Mouse (Mus musculus): Measurements from ENCODE around the gene Lyve1.

The Lyve1 gene

GRCm38 (mm10) chr7:110853611-110854010 is 9.4 kb downstream of the Lyve1 start:
- no peak for DNase-seq (ENCODE audit: low read depth, low spot score)

GRCm38 (mm10) chr7:110851541-110852203 is 11.4 kb downstream of the Lyve1 start:
- DNase-seq (ENCODE audit: low read depth, low spot score), result no peak

GRCm38 (mm10) chr7:110848371-110848770 is 14.7 kb downstream of the Lyve1 start:
- no peak for DNase-seq (ENCODE audit: low read depth, low spot score)

- no peak for DNase-seq (ENCODE audit: low read depth, low spot score)
Measured at GRCm38 (mm10) chr7:110847321-110847720, 15.7 kb downstream of the Lyve1 start.

GRCm38 (mm10) chr7:110843916-110844874 is 18.8 kb downstream of the Lyve1 start, which contains the start of gene Rnf141:
Gene Rnf141, minus strand, starts transcription at chr7:110844457.
- DNase-seq (ENCODE audit: low read depth, low spot score), result peak; percentile 89

- DNase-seq (ENCODE audit: low read depth, low spot score), result peak; percentile 46
Measured at GRCm38 (mm10) chr7:110840332-110840731, 22.7 kb downstream of the Lyve1 start.

- no peak for DNase-seq (ENCODE audit: low read depth, low spot score)
Measured at GRCm38 (mm10) chr7:110834522-110834921, 28.5 kb downstream of the Lyve1 start.

- no peak for DNase-seq (ENCODE audit: low read depth, low spot score)
Measured at GRCm38 (mm10) chr7:110834018-110834417, 29.0 kb downstream of the Lyve1 start.

GRCm38 (mm10) chr7:110833024-110833423 is 30.0 kb downstream of the Lyve1 start:
- no peak for DNase-seq (ENCODE audit: low read depth, low spot score)

GRCm38 (mm10) chr7:110823995-110824953 is 38.8 kb downstream of the Lyve1 start:
- DNase-seq (ENCODE audit: low read depth, low spot score), result no peak

- no peak for DNase-seq (ENCODE audit: low read depth, low spot score)
Measured at GRCm38 (mm10) chr7:110823593-110823992, 39.4 kb downstream of the Lyve1 start.

- DNase-seq (ENCODE audit: low read depth, low spot score), result no peak
Measured at GRCm38 (mm10) chr7:110823076-110823475, 40.0 kb downstream of the Lyve1 start.

- no peak for DNase-seq (ENCODE audit: low read depth, low spot score)
Measured at GRCm38 (mm10) chr7:110822055-110822454, 41.0 kb downstream of the Lyve1 start.

GRCm38 (mm10) chr7:110821653-110822052 is 41.4 kb downstream of the Lyve1 start:
- peak; percentile 67 for DNase-seq (ENCODE audit: low read depth, low spot score)

GRCm38 (mm10) chr7:110821068-110821467 is 42.0 kb downstream of the Lyve1 start:
- no peak for DNase-seq (ENCODE audit: low read depth, low spot score)

GRCm38 (mm10) chr7:110818787-110819350 is 44.2 kb downstream of the Lyve1 start:
- no peak for DNase-seq (ENCODE audit: low read depth, low spot score)

- DNase-seq (ENCODE audit: low read depth, low spot score), result peak; percentile 74
Measured at GRCm38 (mm10) chr7:110818206-110818605, 44.8 kb downstream of the Lyve1 start.

GRCm38 (mm10) chr7:110816037-110816436 is 47.0 kb downstream of the Lyve1 start:
- peak; percentile 54 for DNase-seq (ENCODE audit: low read depth, low spot score)

- no peak for DNase-seq (ENCODE audit: low read depth, low spot score)
Measured at GRCm38 (mm10) chr7:110813983-110814382, 49.1 kb downstream of the Lyve1 start.

- no peak for DNase-seq (ENCODE audit: low read depth, low spot score)
Measured at GRCm38 (mm10) chr7:110811529-110811928, 51.5 kb downstream of the Lyve1 start.

- no peak for DNase-seq (ENCODE audit: low read depth, low spot score)
Measured at GRCm38 (mm10) chr7:110810995-110811394, 52.0 kb downstream of the Lyve1 start.
